Mouse (Mus musculus) embryo, embryonic 11 days (tissue): ENCODE measurements around the gene Nxph4.

ENCODE experiments used
- DNase-seq: peaks from one replicate; pipeline ENCODE4 v3.0.0-alpha.2; 2015

Gene Nxph4

DNA sequence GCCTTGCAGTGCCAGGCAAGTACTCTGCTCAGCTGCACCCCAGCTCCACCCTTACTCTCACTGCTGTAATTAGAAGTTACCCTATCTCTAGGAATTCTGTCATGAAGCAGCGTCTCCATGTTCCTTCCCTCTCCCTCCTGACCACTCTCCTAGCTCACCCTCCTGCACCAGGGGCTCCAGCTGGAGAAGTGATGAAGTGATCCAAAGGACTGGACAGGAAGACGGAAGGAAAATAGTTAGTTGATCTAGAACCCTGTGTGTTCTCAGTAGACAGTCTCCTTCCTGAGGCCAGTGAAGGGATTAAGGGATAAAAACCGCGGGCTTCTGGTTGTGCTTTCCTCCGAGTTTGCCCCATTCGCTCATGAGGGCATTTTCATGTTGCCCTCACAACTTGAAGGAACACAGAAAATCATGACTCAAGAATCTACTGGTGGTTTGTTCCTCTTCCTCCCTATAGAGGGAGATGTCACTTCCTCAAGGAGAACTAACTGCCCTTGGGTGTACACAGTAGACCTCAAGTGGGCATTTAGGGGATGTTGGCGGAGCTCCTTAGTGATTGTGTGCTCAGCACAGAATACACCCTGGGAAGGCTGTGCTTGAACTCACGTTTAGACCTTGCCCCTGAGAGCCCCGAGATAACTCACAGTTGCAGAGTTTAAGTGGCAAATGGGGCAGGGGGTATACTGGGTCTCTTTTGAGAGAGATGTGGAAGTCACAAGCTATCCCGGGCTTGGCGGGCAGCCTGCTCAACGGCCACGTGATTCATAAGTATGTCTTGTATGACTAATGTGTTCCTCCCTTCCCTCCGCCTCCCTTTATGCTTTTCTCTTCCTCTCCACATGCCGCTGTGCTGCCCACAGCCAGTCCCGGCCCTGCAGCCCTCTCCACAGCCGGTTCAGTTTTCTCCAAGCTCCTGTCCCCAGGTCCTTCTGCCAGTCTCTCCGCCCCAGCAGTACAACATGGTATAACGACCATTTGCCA is 53.2 kb downstream of the Nxph4 start:
- DNase-seq, result no peak

- DNase-seq, result peak; percentile 41
Observed at GRCm38 (mm10) chr10:127479131-127479530, 55.2 kb downstream of the Nxph4 start.

GRCm38 (mm10) chr10:127477301-127477700 is 57.1 kb downstream of the Nxph4 start:
- DNase-seq, result no peak

- no peak for DNase-seq
Observed at GRCm38 (mm10) chr10:127476541-127476940, 57.8 kb downstream of the Nxph4 start.
